Mouse (Mus musculus): ENCODE measurements around the gene Smyd2.

The Smyd2 gene

DNA sequence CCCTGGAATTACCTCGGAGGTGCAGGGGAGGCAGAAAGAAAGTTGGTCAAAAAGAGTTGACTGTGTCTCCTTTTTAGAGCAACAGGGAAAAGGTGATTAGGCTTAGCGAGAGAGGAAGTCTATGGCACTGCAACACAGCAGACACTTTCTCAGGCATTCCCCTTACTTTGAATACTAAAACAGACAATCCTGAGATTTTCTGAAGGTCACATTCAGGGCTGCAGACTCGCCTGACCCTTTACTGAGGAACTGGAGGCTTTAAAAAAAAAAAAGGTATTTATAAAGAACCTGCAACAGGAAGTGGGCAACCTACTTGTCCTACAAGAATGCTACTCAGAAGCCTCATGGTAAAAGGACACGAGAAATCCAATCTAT lies 5.0 kb downstream of the Smyd2 start:
- no peak for DNase-seq

DNA sequence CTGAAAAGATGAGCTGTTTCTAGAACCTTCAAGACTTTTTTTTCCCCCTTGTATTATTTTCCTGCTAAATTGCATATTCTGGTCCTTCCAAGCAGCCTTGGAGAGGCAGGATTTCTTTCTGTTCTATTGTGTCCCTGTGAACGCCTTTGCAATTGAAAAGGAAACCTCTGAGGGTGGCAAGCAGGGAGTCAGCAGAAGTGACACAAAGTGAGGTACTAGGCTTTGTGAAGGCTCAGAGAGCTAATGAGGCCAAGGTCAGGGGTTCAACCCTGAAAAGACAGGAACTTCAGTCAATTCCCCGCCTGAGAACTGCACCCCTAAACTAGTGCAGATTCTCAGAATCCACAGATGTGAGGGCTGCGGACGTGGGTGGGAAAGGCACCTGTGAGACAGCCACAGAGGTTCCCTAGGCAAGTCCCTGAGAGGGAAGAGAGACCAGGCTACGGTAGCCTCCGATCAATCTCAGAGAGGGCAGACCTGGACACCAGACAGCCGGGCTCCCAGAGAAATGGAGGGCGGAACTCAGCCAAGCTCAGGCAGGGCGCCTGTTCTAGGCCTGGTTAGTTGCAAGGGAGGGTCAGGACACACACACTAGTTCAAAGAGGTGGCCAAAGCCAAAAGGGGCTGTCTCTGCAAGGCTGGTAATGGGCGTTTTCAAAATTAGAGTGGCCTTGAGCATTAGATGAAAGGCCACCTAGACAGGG lies 5.6 kb downstream of the Smyd2 start:
- DNase-seq: no peak

DNA sequence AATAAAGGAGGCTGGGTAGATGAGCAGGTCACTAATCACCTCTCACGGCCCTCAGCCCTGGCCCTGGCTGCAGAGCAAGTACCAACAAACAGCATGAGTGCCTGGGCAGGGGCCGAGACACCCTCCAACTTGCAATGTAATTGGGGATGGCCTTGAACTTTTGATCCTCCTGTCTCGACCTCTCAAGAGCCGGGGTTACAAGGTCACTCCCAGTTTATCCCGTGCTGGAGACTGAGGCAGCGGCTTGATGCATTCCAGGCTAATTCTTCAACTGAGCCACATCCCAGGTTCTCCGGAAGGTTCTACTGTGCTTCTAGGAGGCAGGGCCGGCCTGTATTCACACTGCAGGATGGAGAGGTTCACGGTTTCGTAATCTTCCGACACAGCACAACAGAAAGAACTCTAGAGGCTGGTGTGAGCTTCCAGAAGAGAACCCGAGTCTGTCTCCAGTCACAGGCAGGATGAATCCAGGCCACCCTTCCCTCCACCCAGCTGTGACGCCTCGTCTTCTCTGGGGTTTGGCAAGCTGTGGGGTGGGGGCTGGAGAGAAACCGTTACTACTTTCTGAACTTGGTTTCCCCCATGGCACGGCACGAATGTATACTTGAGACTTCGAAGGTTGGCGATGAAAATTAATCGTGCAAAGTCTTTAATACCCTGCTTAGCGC lies 8.9 kb downstream of the Smyd2 start:
- no peak for DNase-seq

DNA sequence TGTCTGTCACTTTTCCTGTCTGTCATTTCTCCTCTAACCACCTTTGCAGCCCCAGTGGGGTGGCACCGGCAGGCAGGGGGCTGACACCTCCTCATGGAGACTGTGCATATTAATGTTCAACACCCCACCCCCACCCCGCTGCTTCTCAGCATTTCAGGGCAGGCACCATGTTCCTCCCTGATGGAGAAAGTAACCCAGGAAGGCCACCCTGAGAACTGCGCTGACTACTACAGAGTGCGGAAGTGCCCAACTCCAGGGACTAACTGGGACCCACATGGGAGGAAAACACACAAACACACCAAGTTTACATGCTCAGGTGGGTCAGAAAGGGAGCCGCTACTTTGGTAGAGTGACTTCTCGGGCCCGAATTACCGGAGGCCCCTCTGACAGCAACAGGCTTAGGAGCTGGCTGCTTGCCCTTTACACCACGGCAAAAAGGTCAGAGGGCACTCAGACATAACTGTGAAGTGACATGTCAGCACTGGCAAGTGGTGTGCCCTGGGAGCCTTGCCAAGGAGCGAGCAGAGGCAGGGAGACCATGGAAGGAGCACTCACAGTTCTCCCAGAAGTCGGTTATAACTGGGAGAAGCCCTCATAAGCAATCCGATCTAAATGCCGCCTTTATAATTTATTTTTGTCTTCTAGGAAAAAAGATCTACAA lies 11.3 kb downstream of the Smyd2 start:
- DNase-seq: no peak

DNA sequence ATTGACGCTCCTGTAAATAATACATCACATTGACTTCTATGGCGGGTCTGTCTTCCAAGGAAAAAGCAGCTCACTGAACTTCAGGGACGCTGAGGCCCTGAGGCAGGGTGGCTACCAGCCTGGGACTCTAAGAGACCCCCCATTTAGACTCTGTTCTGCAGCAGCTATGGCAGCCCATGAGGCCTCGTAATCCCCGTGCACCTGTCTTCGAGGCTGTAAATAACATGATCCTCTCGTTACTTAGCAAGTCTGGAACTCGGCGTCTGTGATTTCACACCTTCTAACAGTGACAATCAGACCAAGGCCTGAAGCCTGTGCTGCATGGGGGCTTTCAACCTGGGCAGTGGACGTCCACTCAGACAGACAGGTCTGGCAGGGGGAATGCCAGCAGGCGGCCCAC lies 19.0 kb downstream of the Smyd2 start:
- no peak for DNase-seq

DNA sequence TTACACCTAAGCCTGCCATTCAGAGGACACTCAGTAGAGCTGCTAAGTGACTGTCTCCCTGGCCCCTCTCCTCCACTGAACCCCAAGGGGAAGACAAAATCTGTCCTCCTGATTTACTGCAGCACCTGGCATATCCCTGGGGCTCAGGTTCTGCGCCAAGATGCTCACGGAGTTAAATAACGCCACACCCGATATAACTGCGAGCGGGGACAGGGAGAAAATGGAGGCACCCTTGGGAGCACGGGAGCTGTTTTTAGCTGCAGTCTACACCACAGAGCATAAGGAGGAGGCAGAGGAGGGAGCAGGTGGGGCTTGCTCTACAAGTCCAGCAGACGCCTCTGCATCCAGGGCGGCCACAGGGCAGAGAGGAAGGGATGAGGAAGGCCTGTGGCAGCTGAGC lies 19.8 kb downstream of the Smyd2 start:
- no peak for DNase-seq

DNA sequence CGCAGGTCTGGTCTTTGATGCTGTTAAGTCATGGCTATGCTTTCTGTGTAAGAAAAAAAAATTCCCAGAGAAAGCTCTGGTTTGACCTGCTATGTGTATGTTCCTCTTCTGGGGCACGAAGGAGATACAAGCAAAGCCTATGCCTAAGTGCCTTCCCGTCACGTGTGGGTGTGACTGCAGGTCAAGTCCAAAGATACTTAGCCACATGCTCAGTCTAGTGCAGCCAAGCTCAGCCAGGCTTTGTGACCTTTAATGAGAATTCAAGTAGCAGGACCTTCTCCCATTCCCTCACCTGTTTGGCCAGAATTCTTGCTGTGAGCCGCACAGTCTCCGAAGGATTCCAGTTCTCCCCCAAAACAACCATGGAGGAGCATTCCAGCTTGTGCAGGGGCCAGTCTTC lies 22.6 kb downstream of the Smyd2 start:
- no peak for DNase-seq

DNA sequence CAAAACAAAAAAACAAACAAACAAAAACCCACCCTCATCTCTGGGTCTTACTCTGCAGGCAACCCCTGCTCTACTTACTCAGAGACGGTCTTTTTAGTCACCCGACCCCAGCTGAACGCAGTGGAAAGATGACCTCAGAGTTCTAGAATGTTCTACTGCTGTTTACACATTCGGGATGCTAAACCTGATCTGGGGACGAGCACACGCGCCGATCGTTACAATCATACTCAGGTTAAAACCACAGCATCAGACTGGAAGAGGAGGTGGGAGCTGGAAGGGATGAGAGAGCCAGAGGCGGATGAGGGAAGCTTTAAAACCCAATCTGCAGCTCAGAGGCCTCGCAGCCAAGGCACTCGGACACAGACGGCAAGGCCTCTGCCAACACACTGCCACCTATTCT lies 23.5 kb downstream of the Smyd2 start:
- no peak for DNase-seq

DNA sequence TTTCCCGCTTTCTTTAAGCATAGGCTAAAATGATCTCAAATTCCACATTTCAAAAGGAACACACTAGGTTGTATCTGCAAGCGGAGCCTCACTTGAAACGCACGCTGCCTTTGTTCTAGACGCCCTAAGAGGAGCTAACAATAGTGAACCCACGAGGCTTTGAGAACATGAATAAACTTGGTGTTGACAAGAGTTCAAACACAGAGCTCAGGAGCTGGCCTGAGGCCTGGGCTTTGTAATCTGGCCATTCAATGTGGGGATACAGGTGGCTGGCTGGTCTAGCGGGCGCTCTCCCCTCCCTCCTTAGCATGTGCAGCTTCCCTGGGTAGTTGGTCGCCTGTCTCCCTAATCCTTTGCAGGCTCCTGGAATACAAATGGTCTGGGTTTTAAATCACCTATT lies 24.3 kb downstream of the Smyd2 start:
- DNase-seq: no peak

DNA sequence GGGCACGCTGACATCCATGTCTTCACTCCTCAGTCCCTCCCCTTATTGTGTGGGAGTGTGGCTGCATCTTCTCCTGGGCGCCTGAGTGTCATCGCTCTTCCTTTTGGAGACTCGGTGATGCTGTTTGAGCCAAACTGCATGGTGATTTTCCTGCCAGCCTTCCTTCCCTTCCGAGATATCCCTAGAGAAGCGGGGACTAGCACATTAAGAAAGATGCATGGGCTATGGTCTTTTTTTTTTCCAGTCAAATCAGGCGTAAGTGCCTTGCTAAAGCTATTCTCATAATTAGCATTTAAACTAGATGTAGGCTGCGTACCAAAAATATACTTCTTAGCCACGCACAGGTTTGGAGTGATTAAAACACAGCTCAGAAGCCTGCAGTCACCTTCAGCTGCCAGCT lies 28.0 kb downstream of the Smyd2 start:
- no peak for DNase-seq

DNA sequence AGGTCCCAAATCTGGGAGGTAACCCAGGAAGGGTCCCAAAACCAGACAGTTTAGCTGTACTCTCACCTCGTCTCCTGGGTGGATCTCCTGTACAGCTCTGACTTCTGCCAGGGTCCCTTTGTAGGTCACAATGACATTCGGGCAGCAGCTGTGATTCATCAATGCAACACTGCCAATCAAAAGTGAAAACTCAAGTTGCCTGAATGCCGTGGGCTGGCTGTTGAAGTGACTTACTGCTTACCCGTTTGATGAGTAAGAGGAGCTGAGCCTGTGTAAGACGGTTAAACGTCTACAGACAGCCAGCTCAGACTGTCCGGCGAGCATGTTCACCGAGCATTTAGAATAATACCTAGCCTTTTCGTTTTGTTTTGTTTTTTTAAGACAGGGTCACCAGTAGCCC lies 33.4 kb downstream of the Smyd2 start:
- no peak for DNase-seq

DNA sequence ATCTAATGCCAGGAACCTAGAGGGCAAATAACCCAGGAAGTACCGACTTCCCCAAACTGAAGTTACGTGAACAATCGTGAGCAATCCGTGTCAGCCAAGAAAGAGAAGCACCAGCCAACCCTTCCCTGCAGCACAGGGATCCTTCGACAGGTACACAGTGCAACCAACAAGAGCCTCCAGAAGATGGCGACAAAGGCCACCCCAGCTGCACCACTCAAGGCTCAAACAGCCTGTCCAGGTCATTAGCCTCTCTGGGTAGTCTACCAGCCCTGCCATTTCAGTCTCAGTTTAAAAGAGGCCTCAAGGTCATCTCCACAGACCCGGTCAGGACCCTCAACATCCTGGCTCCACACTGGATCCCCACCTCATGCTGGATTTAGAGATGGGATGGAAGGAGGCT lies 34.6 kb downstream of the Smyd2 start:
- peak in 1 of 2 experiments; percentile 37 for DNase-seq

DNA sequence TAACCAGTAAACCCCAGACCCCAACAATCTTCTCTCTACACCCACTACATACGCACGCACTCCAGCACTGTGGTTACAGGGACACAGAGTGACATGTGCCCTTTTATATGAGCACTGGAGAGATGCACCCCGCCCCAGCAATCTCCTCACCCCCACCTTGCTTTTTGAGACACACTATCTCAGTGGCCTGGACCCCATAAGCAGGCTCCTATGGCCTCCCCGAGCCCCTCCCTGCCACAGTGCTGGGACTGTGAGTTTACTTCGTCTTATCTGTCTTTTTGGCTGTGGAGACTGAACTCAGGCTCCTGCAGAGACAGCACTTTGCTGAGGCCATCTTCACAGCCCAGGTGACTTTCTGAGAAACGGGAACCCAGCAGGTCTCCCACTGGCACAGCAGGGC lies 36.2 kb downstream of the Smyd2 start:
- DNase-seq: no peak

DNA sequence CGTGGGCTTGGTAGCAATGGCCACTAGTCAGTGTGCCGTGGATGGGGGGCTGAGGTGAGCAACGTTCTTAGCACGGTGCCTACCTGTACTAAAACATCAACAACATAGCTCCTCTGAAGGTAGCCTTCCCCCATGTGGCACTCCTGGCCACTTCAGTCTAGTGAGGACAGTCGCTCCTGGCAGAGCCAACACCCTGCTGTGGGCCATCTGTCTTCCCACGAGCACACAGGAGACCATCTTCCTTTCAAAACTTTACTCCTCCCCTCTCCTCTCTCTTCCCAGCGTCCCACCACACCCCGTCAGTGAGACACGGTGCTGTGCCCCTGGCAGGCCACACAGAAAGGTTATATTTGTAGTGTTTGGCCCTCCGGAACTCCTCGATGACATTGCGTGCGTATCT lies 37.2 kb downstream of the Smyd2 start:
- DNase-seq: no peak

DNA sequence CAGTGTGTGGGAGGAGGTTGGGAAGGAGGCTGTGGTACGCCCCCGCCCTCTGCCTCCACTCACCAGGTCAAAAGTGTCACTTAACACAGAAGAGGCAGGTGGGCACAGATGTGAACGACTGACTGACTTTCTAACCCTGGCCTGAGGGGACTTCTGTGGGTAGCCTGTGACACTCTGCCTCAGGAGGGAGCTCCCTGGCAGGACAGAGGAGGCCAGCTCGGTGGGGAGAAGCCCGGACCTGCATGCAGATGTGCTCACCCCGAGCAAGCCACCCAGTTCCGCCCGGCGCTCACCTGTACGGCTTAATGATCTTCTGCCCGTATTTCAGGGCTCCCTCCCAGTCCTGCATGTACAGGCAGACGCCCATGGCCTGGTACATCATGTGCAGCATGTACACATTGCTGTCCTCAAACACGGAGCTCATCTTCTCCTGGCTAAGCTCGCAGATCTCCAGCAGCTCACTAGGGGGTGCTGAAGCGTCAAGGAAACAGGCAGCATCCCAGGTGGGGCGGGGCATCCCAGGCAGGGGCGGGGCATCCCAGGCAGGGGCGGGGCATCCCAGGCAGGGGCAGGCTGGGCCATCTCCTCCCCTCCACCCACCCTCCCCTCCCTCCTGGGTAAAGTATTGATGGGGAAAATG lies 38.5 kb downstream of the Smyd2 start:
- DNase-seq: peak in 1 of 2 experiments; percentile 21

DNA sequence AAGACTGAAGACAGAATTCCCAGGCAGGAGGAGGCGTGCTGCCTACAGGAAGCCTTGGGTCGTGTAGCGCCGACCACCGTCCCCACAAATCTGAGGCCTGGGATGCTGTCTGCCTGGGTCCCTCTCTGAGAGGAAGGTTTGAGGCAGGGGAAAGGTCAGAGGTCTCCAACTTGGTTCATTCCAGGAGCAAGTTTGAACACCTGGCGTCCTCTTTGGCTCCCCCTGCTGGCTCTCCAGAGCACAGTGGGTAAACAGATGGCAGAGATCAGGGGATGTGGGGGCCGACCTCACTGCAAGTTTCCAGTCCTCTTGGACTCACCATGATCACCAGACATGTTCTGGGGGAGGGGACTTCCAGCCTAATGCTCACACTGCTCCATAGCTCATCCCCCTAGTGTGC lies 39.3 kb downstream of the Smyd2 start:
- DNase-seq: peak in 1 of 2 experiments; percentile 46

DNA sequence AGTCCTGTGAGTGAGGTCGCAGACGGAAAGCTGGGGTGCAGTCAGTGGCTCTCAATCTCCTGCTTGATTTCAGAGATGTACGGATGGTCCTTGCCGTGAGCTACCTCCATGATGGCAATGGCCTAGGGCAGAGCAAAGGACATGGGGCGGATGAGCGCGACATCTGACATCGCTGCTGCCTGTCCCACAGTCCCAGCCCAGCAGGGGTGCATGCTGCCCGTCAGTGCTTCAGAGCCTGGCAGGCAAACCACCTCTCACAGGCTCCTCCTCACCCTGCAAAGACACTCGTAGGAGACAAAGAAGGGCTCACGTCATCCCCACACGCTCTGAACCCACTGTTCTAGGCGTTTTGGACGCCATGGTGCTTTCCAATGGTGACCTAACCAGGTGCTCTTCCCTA lies 41.4 kb downstream of the Smyd2 start:
- DNase-seq: no peak

DNA sequence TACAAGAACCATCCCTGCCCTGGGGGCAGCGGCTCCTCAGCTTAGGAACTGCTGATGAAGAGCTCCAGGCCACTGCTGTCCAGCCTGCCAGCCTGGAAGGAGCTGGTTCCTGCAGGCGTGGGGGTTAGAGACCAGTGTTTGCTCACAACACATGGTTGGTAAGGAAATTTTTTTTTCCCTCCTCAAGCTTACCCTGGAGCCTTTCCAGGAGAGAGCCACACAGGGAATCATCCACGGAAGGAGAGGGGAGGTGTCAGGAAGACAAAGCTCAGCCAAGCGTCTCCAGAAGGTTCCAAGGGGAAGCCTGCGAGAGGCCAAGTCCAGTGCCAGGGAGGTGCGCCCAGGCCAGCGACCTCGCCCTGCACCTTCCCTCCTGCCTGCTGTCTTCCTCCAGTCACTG lies 42.2 kb downstream of the Smyd2 start:
- no peak for DNase-seq

DNA sequence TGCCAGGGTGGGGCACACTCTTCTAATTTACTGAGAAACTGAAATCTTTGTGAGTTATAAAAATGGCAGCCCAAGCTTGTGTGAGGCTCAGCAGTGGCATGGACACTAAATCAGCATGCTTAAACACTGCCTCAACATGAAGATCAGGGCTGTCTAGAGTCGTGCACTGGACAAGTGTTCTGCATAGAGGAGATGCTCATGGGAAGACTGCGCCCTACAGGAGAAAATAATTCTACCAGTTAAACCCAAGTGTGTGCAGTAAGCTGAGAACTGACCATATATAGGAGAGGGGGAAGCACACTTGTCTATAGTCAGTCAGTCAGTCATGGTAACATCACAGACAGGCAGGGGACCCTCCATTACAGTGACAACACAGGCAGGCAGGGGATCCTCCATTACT lies 43.0 kb downstream of the Smyd2 start:
- no peak for DNase-seq

DNA sequence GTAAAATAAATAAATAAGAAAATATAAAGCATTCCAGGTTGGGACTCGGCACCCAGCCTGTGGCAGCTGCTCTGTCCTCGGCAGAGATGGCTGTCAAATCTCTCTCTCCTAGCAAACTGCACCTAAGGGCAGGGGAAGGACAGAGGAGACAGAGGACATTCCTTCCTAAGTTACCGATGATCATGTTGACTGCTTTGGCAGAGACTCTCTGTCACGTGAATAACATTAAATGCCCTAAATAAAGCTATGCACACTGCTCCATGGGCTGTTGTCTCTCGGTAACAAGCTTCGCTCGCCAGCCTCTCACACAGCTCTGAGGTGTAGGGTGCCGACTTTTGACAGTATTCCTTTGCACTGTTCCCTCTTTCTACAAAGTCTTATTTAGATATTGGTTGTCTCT lies 46.0 kb downstream of the Smyd2 start:
- DNase-seq: no peak

DNA sequence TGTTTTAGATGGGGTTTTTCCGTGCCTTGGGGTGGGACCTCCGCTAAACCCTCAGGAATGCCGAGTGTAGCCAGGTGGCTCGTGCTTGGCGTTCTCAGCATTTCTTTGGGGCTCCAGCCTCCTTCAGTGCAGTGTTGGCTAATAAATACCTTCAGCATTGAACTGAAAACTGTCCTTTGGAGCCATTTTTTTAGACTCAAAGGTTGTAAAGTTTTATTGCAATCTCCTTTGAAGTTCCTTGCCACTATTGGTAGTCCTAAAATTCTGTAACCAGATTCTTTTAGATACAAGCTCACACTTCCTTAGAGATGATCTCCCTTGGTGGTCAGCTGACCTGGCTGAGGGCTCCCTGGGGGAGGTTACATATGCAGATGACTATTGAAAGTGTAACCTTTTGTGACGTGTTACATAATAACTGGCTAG lies 46.7 kb downstream of the Smyd2 start:
- DNase-seq: no peak

DNA sequence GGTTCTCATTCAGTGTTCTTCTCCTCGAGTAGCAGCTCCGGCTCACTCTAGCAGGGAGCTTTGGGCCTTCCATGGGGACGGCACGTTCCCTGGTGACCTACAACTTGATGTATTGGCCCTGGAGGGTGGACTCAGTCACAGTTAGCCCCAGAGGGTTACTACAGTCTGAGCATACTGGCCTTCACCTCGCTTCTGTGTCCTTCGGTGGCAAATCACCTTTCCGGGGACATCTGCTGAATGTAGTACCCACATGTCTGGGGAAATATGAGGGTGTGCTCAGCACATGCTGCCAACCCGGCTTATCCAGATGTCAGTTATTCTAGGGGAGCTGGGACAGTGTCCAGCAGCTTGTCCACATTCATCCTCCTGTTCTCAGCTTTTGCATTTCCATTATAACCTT lies 48.6 kb downstream of the Smyd2 start:
- DNase-seq: no peak

DNA sequence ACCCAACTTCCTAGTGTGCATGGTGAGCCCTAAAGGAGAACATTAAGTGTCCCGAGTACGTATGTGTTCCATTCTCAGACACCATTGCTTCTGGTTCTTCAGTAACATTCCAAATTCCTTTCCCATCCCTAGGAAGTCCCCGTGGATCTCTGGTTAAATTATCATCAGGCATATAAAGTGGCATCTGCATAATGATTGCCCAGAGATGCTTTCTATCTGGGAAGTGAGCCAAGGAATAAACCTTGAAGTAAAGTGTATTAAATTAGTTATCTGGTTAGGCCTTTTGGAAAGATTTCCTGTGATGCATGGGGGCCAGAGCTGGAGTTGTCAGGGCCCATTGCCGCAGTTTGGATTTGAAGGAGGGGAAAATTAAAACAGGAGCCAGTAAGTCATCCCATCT lies 50.1 kb downstream of the Smyd2 start:
- no peak for DNase-seq

DNA sequence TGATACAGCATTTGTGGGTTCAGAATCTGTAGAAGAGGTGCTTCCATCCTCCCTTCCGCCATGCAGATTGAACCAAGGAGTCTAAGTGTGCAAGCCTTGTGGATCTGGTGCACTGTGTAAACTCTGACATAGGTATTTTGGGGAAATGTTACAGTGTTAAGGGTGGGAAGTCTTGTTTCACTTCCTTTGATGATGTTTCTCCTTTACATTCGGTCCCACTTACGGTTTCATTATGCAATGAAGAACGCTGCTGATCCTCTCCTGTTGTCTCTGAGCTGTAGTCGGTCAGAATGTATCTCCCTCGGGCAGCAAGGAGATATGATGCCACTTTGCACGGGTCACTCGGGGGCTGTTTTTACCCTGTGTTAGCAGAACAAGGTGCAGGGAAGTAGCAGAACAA lies 50.5 kb downstream of the Smyd2 start:
- DNase-seq: no peak
